Mouse (Mus musculus) right cerebral cortex, adult 2 months (tissue): ENCODE measurements around the gene Ncdn.

Source experiments
- DNase-seq, 2 experiments: peaks; one replicate each; pipeline ENCODE4 v3.0.0; 2021 to 2022; ENCODE audit warnings: low spot score in 2 of 2

Ncdn gene

GRCm38 (mm10) chr4:126732531-126733380 lies 20.5 kb downstream of the Ncdn start:
- DNase-seq = no peak

GRCm38 (mm10) chr4:126732111-126732510 lies 21.1 kb downstream of the Ncdn start:
- DNase-seq = no peak

- no peak for DNase-seq
Observed at GRCm38 (mm10) chr4:126707439-126707826, 45.8 kb downstream of the Ncdn start.

- DNase-seq = no peak
Observed at GRCm38 (mm10) chr4:126706630-126707438, 46.4 kb downstream of the Ncdn start.

- no peak for DNase-seq
Observed at GRCm38 (mm10) chr4:126696908-126697307, 56.3 kb downstream of the Ncdn start.
